Mouse (Mus musculus): Measurements from ENCODE around the gene Twnk. TPM values are rescaled to one million over a fixed set of nuclear protein-coding genes. Genes with fewer than 3 reads are reported as not detected.

The Twnk gene
- polyA plus RNA-seq, 1 experiment from 2014 or later = 20.9 TPM

GRCm38 (mm10) chr19:45045651-45046050 lies 40.2 kb downstream of the Twnk start, which contains the start of gene Pdzd7:
Gene Pdzd7, minus strand, starts transcription at chr19:45045717.
- no peaks in the 10 kb centered on the region for H3K36me3 ChIP-seq
- H3K9me3 ChIP-seq (replicated peaks) = no peaks in the 10 kb centered on the region
- 69% methylated on average over 5 of the region's 5 CpGs for WGBS (ENCODE audit: insufficient replicate concordance)
- H3K4me1 ChIP-seq = peaks cover 31% of the 10 kb centered on the region
- no peak within 1 kb of the TSS for H3K27ac ChIP-seq
- peaks cover 84% of the 10 kb centered on the region for H3K27me3 ChIP-seq (replicated peaks)
- peak within 1 kb of the TSS; percentile 85 for H3K4me2 ChIP-seq
- no peak for ATAC-seq
- H3K4me3 ChIP-seq = peak within 1 kb of the TSS; percentile 57
- H3K9ac ChIP-seq = no peak within 1 kb of the TSS; the same call in 1 of the 2 replicates

DNA sequence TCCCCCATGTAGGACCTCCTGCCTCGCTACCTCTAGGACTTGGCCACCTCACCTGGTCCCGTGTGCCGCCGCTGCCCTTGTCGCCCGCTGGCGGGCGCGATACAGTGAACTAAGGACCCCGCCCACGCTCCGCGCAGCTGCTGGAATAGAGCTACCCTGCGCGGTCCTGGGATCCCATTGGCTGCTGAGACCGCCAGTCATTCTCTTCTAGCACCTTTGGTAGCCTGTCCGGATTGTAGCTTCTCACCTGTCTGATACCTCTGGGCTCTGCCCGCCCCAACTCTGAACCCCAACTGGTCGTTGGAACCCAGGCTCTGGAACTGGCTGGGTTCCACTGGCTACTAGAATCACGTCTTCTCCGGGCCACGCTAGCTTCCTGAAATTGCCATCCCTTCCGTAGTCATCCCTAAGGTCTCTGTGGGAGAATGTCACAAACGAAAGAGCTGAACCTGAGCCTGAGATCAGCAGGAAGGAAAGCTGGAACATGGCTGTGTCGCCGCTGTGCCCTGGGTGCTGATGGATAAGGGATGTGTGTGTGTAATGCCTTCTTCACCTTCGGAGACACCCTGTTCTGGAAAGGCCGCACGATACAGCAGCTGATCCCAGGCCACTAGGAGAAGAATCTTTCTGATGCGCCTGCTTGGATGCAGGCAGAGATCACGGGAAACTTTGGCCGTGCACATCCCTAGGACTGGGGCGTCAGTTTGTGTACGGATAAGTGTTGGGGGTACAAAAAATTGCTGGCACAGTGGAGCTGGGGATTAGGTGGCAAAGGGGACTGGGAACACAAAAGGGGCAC lies 41.3 kb downstream of the Twnk start:
- Histone ChIP-seq H3K36me3 (no peaks in the 10 kb centered on the region), H3K9ac (peak overlapping the region; percentile 43), H3K4me2 (peak overlapping the region; percentile 85), H3K4me3 (peak overlapping the region; percentile 57), H3K9me3 (replicated peaks) (no peaks in the 10 kb centered on the region), H3K27me3 (replicated peaks) (peaks cover 74% of the 10 kb centered on the region), H3K27ac (0 out of 2 replicates have a peak overlapping the region, but pooled peaks have one; percentile 55), H3K4me1 (peaks cover 31% of the 10 kb centered on the region)
- peak; percentile 44; the same call in 1 of the 2 replicates for ATAC-seq
- WGBS (ENCODE audit: insufficient replicate concordance) = 5% methylated on average over 34 of the region's 34 CpGs

GRCm38 (mm10) chr19:45047417-45047934 lies 42.0 kb downstream of the Twnk start, which contains the start of gene Sfxn3:
Gene Sfxn3, plus strand, starts transcription at chr19:45047503.
- Histone ChIP-seq H3K27me3 (replicated peaks) (peaks cover 66% of the 10 kb centered on the region), H3K36me3 (0 out of 2 replicates have a peak, but pooled peaks cover 2% of the 10 kb centered on the region), H3K4me2 (peak within 1 kb of the TSS; percentile 85), H3K27ac (peak within 1 kb of the TSS; percentile 55), H3K4me3 (peak within 1 kb of the TSS; percentile 57), H3K9ac (peak within 1 kb of the TSS; percentile 43), H3K9me3 (replicated peaks) (no peaks in the 10 kb centered on the region), H3K4me1 (peaks cover 31% of the 10 kb centered on the region)
- WGBS (ENCODE audit: insufficient replicate concordance) = 1% methylated on average over 26 of the region's 26 CpGs
- peak; percentile 83 for ATAC-seq

DNA sequence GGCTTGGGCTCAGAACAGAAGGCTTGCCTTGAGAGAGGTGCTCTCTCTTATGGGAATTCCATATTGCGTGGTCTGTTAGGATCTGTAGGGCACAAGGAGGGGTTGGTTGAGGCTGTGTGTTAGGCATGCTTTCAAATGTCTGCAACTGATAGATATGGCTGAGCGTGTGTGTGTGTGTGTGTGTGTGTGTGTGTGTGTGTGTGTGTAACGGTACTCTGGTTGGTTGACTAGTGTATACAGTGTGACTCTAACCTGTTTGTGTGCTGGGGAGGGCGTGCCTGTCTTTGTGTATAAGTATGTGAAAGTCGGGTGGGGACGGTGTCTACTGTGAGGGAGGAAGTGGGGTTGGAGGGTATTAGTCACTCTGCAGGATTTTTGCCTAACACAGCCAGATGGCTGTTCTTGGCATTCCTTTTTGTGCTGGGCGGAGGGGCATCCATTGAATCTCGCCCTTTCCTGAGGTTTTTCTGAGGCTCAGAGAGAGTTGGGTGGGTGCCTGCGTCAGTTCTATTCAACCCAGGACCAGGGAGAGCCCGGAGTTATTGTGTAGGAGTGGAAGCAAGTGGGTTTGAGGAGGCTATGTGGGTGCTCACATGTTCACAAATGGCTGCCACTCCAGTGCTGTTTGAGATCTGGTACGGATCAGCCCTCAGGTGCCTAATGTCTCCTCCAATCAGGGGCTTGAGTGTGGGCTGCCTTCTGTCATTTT lies 42.6 kb downstream of the Twnk start:
- 0 out of 2 replicates have a peak, but pooled peaks cover 3% of the 10 kb centered on the region for H3K36me3 ChIP-seq
- H3K4me3 ChIP-seq = peak overlapping the region; percentile 57
- no peaks in the 10 kb centered on the region for H3K9me3 ChIP-seq (replicated peaks)
- peak overlapping the region; percentile 85 for H3K4me2 ChIP-seq
- ATAC-seq = peak; percentile 81
- peak overlapping the region; percentile 43 for H3K9ac ChIP-seq
- H3K4me1 ChIP-seq = peaks cover 31% of the 10 kb centered on the region
- peaks cover 60% of the 10 kb centered on the region for H3K27me3 ChIP-seq (replicated peaks)
- 29% methylated on average over 11 of the region's 11 CpGs for WGBS (ENCODE audit: insufficient replicate concordance)
- H3K27ac ChIP-seq = peak overlapping the region; percentile 55

- peaks cover 53% of the 10 kb centered on the region for H3K27me3 ChIP-seq (replicated peaks)
- H3K36me3 ChIP-seq = 0 out of 2 replicates have a peak, but pooled peaks cover 3% of the 10 kb centered on the region
- H3K4me3 ChIP-seq = peak overlapping the region; percentile 57
- H3K9ac ChIP-seq = no peak overlapping the region
- H3K4me2 ChIP-seq = peak overlapping the region; percentile 85
- ATAC-seq = no peak
- H3K27ac ChIP-seq = peak overlapping the region; percentile 55; the same call in 1 of the 2 replicates
- 74% methylated on average over 12 of the region's 12 CpGs for WGBS (ENCODE audit: insufficient replicate concordance)
- H3K9me3 ChIP-seq (replicated peaks) = no peaks in the 10 kb centered on the region
- peaks cover 31% of the 10 kb centered on the region for H3K4me1 ChIP-seq
Measured at GRCm38 (mm10) chr19:45048644-45049365, 43.3 kb downstream of the Twnk start.

GRCm38 (mm10) chr19:45049523-45049922 lies 44.1 kb downstream of the Twnk start:
- Histone ChIP-seq H3K9ac (no peak overlapping the region), H3K4me2 (no peak overlapping the region), H3K4me3 (no peak overlapping the region), H3K27me3 (replicated peaks) (peaks cover 46% of the 10 kb centered on the region), H3K27ac (no peak overlapping the region), H3K36me3 (0 out of 2 replicates have a peak, but pooled peaks cover 3% of the 10 kb centered on the region), H3K4me1 (peaks cover 31% of the 10 kb centered on the region), H3K9me3 (replicated peaks) (no peaks in the 10 kb centered on the region)
- WGBS (ENCODE audit: insufficient replicate concordance) = 57% methylated on average over 9 of the region's 9 CpGs
- no peak for ATAC-seq

GRCm38 (mm10) chr19:45053451-45053850 lies 48.0 kb downstream of the Twnk start:
- WGBS (ENCODE audit: insufficient replicate concordance) = 76% methylated on average over 8 of the region's 8 CpGs
- no peak overlapping the region for H3K9ac ChIP-seq
- 0 out of 2 replicates have a peak, but pooled peaks cover 3% of the 10 kb centered on the region for H3K36me3 ChIP-seq
- peaks cover 30% of the 10 kb centered on the region for H3K4me1 ChIP-seq
- ATAC-seq = no peak
- H3K9me3 ChIP-seq (replicated peaks) = no peaks in the 10 kb centered on the region
- peaks cover 16% of the 10 kb centered on the region; the same call in 1 of the 2 replicates for H3K27me3 ChIP-seq (replicated peaks)
- H3K27ac ChIP-seq = no peak overlapping the region
- no peak overlapping the region for H3K4me2 ChIP-seq
- no peak overlapping the region for H3K4me3 ChIP-seq

DNA sequence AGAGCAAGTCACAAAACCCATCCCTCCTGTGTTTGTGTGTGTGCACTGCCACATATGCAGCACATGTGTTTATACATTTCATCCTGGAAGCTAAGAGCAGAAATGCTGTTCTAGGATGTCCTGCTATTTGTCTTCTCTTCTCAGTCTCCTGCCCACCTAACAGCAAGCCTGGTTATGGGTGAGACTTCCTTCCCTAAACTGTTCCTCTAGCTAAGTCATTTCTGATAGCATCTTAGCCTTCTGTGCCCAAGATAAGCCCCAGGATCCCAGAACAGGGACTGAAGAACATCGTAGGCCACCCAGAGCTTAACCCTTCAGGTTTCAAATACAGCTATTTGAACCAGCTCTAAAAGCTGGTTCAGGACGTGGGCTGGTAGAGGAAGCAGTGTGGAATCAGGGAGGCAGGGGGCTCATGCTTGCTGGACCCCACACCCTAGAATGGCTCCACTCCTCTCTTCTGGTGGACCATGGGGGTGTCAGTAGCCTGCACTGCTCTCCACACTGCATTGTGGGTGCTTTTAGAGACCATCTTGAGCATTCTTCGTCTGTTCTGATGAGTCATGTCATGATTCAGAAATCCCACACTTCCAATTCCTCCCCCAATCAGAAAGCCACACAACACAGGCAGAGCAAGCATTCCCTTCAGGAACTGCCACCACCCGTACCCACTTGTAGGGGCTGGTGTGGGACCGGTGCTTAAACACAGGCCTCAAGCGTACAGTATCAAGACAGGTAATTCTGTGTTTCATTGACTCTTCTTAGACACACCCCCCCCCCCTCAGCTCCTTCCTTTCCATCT lies 49.6 kb downstream of the Twnk start:
- 41% methylated on average over 6 of the region's 6 CpGs for WGBS (ENCODE audit: insufficient replicate concordance)
- ATAC-seq = no peak

DNA sequence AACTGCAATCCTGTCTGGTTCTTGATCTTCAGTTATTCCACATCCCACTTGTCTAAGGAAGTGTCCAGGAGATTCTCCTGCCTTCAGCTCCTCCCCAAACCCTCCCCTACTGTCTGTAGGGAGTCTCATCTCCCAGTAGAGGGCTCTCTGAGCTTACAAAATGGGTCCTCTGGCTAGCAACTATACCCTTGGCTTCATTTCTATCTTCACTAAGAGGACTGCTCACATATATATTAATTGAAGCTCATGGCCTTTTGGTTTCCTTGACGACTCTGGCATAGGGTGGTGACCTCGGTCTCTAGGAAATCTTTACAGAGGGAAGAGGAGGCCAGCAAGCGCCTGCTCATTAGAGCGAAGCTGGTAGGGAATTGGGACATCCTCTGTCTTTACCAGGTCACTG lies 50.9 kb downstream of the Twnk start:
- H3K27ac ChIP-seq = no peak overlapping the region
- ATAC-seq = no peak
- no peaks in the 10 kb centered on the region for H3K9me3 ChIP-seq (replicated peaks)
- H3K36me3 ChIP-seq = 0 out of 2 replicates have a peak, but pooled peaks cover 3% of the 10 kb centered on the region
- no peak overlapping the region for H3K9ac ChIP-seq
- no peak overlapping the region for H3K4me3 ChIP-seq
- peaks cover 45% of the 10 kb centered on the region for H3K4me1 ChIP-seq
- WGBS (ENCODE audit: insufficient replicate concordance) = 42% methylated on average over 4 of the region's 4 CpGs
- no peak overlapping the region for H3K4me2 ChIP-seq
- H3K27me3 ChIP-seq (replicated peaks) = no peaks in the 10 kb centered on the region

More for the DNA sequence above, 49.6 kb downstream of the Twnk start:
- Histone ChIP-seq H3K36me3 (0 out of 2 replicates have a peak, but pooled peaks cover 3% of the 10 kb centered on the region), H3K4me3 (no peak overlapping the region), H3K4me2 (no peak overlapping the region), H3K9me3 (replicated peaks) (no peaks in the 10 kb centered on the region), H3K4me1 (peaks cover 36% of the 10 kb centered on the region), H3K9ac (no peak overlapping the region), H3K27me3 (replicated peaks) (0 out of 2 replicates have a peak, but pooled peaks cover 4% of the 10 kb centered on the region), H3K27ac (no peak overlapping the region)

GRCm38 (mm10) chr19:45056908-45057698 lies 51.6 kb downstream of the Twnk start:
- no peak for ATAC-seq
- Histone ChIP-seq H3K4me1 (peaks cover 45% of the 10 kb centered on the region), H3K4me2 (peak overlapping the region; percentile 93), H3K4me3 (peak overlapping the region; percentile 79; the same call in 1 of the 2 replicates), H3K27ac (peak overlapping the region; percentile 96), H3K9me3 (replicated peaks) (no peaks in the 10 kb centered on the region), H3K27me3 (replicated peaks) (no peaks in the 10 kb centered on the region), H3K9ac (peak overlapping the region; percentile 87; the same call in 1 of the 2 replicates), H3K36me3 (0 out of 2 replicates have a peak, but pooled peaks cover 3% of the 10 kb centered on the region)
- 73% methylated on average over 7 of the region's 7 CpGs for WGBS (ENCODE audit: insufficient replicate concordance)
